Mouse (Mus musculus) kidney, adult 2 months (tissue): ENCODE results near the gene Lsp1. TPM values are rescaled to one million over a fixed set of nuclear protein-coding genes. Genes with fewer than 3 reads are reported as not detected.

Experiments
- DNase-seq: peaks from one replicate; pipeline ENCODE4 v3.0.0; 2021
- H3K27ac ChIP-seq: fragments of 200-500 bp; 2 replicates; pipeline ENCODE4 v1.5.1; 2012; ENCODE audit warnings: low read depth, low read length, control low read depth, inconsistent platforms; ENCODE audit not compliant: insufficient read depth
- H3K27me3 ChIP-seq: fragments of 200-500 bp; replicated peaks from 2 replicates; pipeline ENCODE4 v1.6.1; 2012; ENCODE audit warnings: mild to moderate bottlenecking, moderate library complexity, low read length, inconsistent platforms; ENCODE audit not compliant: control insufficient read depth, insufficient read depth
- H3K36me3 ChIP-seq: fragments of 200-500 bp; 2 replicates; pipeline ENCODE4 v1.6.1; 2012; ENCODE audit warnings: mild to moderate bottlenecking, moderate library complexity, low read length, inconsistent platforms; ENCODE audit not compliant: control insufficient read depth, insufficient read depth
- H3K4me1 ChIP-seq: fragments of 200-500 bp; 2 replicates; pipeline ENCODE4 v1.6.1; 2011; ENCODE audit warnings: low read length; ENCODE audit not compliant: control insufficient read depth, insufficient read depth
- H3K4me3 ChIP-seq: fragments of 200-500 bp; 2 replicates; pipeline ENCODE4 v1.5.1; 2011; ENCODE audit warnings: mild to moderate bottlenecking, low read depth, low read length, control low read depth; ENCODE audit not compliant: insufficient read depth
- CTCF ChIP-seq: fragments of 200-500 bp; conservative IDR thresholded peaks from 2 replicates; pipeline ENCODE4 v1.5.1; 2011; ENCODE audit warnings: low read depth, mild to moderate bottlenecking, control low read depth, low read length, moderate library complexity, mixed read lengths; ENCODE audit not compliant: insufficient read depth, insufficient read length
- POLR2A ChIP-seq: fragments of 200-500 bp; IDR thresholded peaks from one replicate; pipeline ENCODE4 v1.6.1; 2011; ENCODE audit warnings: low read depth, low read length, control low read depth
- WGBS: fragments of 180-500 bp; shearing (Covaris S2); methylation state at CpG from one replicate; pipeline ENCODE4 v1.1.7; 2018; 5-methylcytosine and 5-hydroxymethylcytosine counted together
- polyA plus RNA-seq: library from polyadenylated mRNA; depleted of rRNA; stranded (reverse); fragments of >200 nt; gene quantifications from 2 replicates; pipeline ENCODE4 v1.2.3, GENCODE M21; 2012

Lsp1 gene
- polyA plus RNA-seq, 1 experiment, result 39.8 TPM

GRCm38 (mm10) chr7:142444171-142444570 is 16.4 kb upstream of the Lsp1 start:
- Histone ChIP-seq H3K4me1 (no peaks in the 10 kb centered on the region), H3K4me3 (no peak overlapping the region), H3K36me3 (no peaks in the 10 kb centered on the region), H3K27ac (no peak overlapping the region), H3K27me3 (no peaks in the 10 kb centered on the region)
- no peak for DNase-seq
- 90% methylated on average over 6 of the region's 6 CpGs for WGBS
- no peak for TF ChIP-seq CTCF
- no peak for TF ChIP-seq POLR2A

GRCm38 (mm10) chr7:142445324-142445723 is 15.3 kb upstream of the Lsp1 start:
- Histone ChIP-seq H3K4me3 (no peak overlapping the region), H3K4me1 (no peaks in the 10 kb centered on the region), H3K27ac (no peak overlapping the region), H3K27me3 (no peaks in the 10 kb centered on the region), H3K36me3 (no peaks in the 10 kb centered on the region)
- no peak for DNase-seq
- TF ChIP-seq CTCF, result no peak
- no peak for TF ChIP-seq POLR2A
- WGBS, result 90% methylated on average over 6 of the region's 6 CpGs

GRCm38 (mm10) chr7:142446264-142446663 is 14.3 kb upstream of the Lsp1 start:
- no peaks in the 10 kb centered on the region for H3K4me1 ChIP-seq
- TF ChIP-seq CTCF, result no peak
- TF ChIP-seq POLR2A, result no peak
- DNase-seq, result no peak
- no peak overlapping the region for H3K27ac ChIP-seq
- no peaks in the 10 kb centered on the region for H3K36me3 ChIP-seq
- 84% methylated on average over 4 of the region's 4 CpGs for WGBS
- H3K4me3 ChIP-seq, result no peak overlapping the region
- no peaks in the 10 kb centered on the region for H3K27me3 ChIP-seq

- no peaks in the 10 kb centered on the region for H3K36me3 ChIP-seq
These were observed 11.5 kb upstream of the Lsp1 start for GRCm38 (mm10) chr7:142449038-142449617.

GRCm38 (mm10) chr7:142454706-142455105 is 5.9 kb upstream of the Lsp1 start:
- H3K4me1 ChIP-seq, result no peaks in the 10 kb centered on the region
- DNase-seq, result no peak
- H3K27me3 ChIP-seq, result no peaks in the 10 kb centered on the region
- TF ChIP-seq POLR2A, result no peak
- TF ChIP-seq CTCF, result no peak
- H3K4me3 ChIP-seq, result no peak overlapping the region
- H3K27ac ChIP-seq, result no peak overlapping the region
- H3K36me3 ChIP-seq, result no peaks in the 10 kb centered on the region
- WGBS, result 82% methylated on average over 1 of the region's 1 CpGs

More at GRCm38 (mm10) chr7:142449038-142449617, 11.5 kb upstream of the Lsp1 start:
- Histone ChIP-seq H3K4me3 (no peak overlapping the region), H3K4me1 (no peaks in the 10 kb centered on the region), H3K27ac (no peak overlapping the region), H3K27me3 (no peaks in the 10 kb centered on the region)
- 79% methylated on average over 6 of the region's 6 CpGs for WGBS
- no peak for DNase-seq
- TF ChIP-seq CTCF (no peak), POLR2A (no peak)

- H3K27me3 ChIP-seq, result no peaks in the 10 kb centered on the region
- H3K27ac ChIP-seq, result no peak overlapping the region
- WGBS, result 52% methylated on average over 2 of the region's 2 CpGs
- TF ChIP-seq POLR2A (no peak), CTCF (no peak)
- no peak overlapping the region for H3K4me3 ChIP-seq
- H3K4me1 ChIP-seq, result no peaks in the 10 kb centered on the region
- no peak for DNase-seq
- H3K36me3 ChIP-seq, result no peaks in the 10 kb centered on the region
These were observed 5.4 kb upstream of the Lsp1 start for GRCm38 (mm10) chr7:142455251-142455650.

- no peaks in the 10 kb centered on the region for H3K4me1 ChIP-seq
- no peak overlapping the region for H3K27ac ChIP-seq
- TF ChIP-seq POLR2A (no peak), CTCF (no peak)
- H3K27me3 ChIP-seq, result no peaks in the 10 kb centered on the region
- DNase-seq, result no peak
- H3K4me3 ChIP-seq, result no peak overlapping the region
- WGBS, result 92% methylated on average over 3 of the region's 3 CpGs
- H3K36me3 ChIP-seq, result no peaks in the 10 kb centered on the region
These were observed 3.8 kb upstream of the Lsp1 start for GRCm38 (mm10) chr7:142456806-142457205.
